Mouse (Mus musculus): ENCODE measurements around the gene Anapc5.

GRCm38 (mm10) chr5:122822441-122822840, 1.3 kb upstream of the Anapc5 start:
- TF ChIP-seq GATA1 (IDR thresholded peaks at IDR 0.05; ENCODE audit: borderline replicate concordance, low read length) (no peak), FLI1 (IDR thresholded peaks at IDR 0.05; ENCODE audit: low read length) (no peak)
